Mouse (Mus musculus) CH12.LX (cell line): ENCODE measurements around the gene Gm4907. TPM values are rescaled to one million over a fixed set of nuclear protein-coding genes. Genes with fewer than 3 reads are reported as not detected.

Experiments used
- DNase-seq: peaks from one replicate; pipeline ENCODE4 v3.0.0-alpha.2; 2013; ENCODE audit errors: extremely low read depth
- H3K27ac ChIP-seq: 2 replicates; pipeline ENCODE4 v1.5.1; 2012; ENCODE audit warnings: low read depth, mild to moderate bottlenecking, control low read depth, moderate library complexity; ENCODE audit not compliant: insufficient read depth
- H3K27me3 ChIP-seq: replicated peaks from 2 replicates; pipeline ENCODE3; 2012; ENCODE audit warnings: inconsistent platforms
- H3K36me3 ChIP-seq, 2 experiments: replicated peaks in 1 of 2; 2 replicates each; pipeline versions ENCODE3 to v1.6.1; 2012; ENCODE audit warnings: inconsistent platforms in 1 of 2, low read length in 1 of 2, mild to moderate bottlenecking in 1 of 2, mixed read lengths in 1 of 2, moderate library complexity in 1 of 2; ENCODE audit not compliant: control insufficient read depth in 1 of 2, insufficient read depth in 1 of 2
- H3K4me1 ChIP-seq, 2 experiments: 2 replicates each; pipeline ENCODE4 v1.6.1; 2012; ENCODE audit warnings: inconsistent platforms in 1 of 2, moderate library complexity in 1 of 2; ENCODE audit not compliant: insufficient read depth in 2 of 2, control insufficient read depth in 1 of 2
- H3K4me2 ChIP-seq: 2 replicates; pipeline ENCODE4 v1.6.1; 2012; ENCODE audit warnings: low read depth, mild to moderate bottlenecking, control low read depth; ENCODE audit not compliant: poor library complexity, insufficient read depth, severe bottlenecking
- H3K4me3 ChIP-seq, 3 experiments: fragments of 150-350 bp in 1 of 3; sonication (generic) in 1 of 3; replicated peaks in 1 of 3; 2 replicates each; pipeline versions ENCODE3 to v1.5.1; 2011 to 2012; ENCODE audit warnings: low read depth in 2 of 3, low read length in 2 of 3, mild to moderate bottlenecking in 2 of 3, moderate library complexity in 2 of 3, control low read depth in 1 of 3, improper control_type of control experiment in 1 of 3, inconsistent platforms in 1 of 3, mixed read lengths in 1 of 3; ENCODE audit not compliant: poor library complexity in 1 of 3
- H3K79me2 ChIP-seq: replicated peaks from 2 replicates; pipeline ENCODE4 v1.6.1; 2012; ENCODE audit warnings: mild to moderate bottlenecking, moderate library complexity; ENCODE audit not compliant: control insufficient read depth, poor library complexity, insufficient read depth, severe bottlenecking; ENCODE audit errors: extremely low read depth
- H3K9ac ChIP-seq: 2 replicates; pipeline ENCODE4 v1.6.1; 2012; ENCODE audit warnings: low read depth, mild to moderate bottlenecking, control low read depth, moderate library complexity; ENCODE audit not compliant: insufficient read depth
- H3K9me3 ChIP-seq: replicated peaks from 2 replicates; pipeline ENCODE3; 2012; ENCODE audit warnings: low read length, inconsistent platforms, mixed read lengths
- CHD2 ChIP-seq: IDR thresholded peaks from 2 replicates; pipeline ENCODE4 v1.6.1; 2011; ENCODE audit warnings: low read length, improper control_type of control experiment
- E2F4 ChIP-seq: IDR thresholded peaks from 2 replicates; pipeline ENCODE4 v1.6.1; 2011; ENCODE audit warnings: low read depth, low read length, improper control_type of control experiment; ENCODE audit not compliant: insufficient replicate concordance
- ELF1 ChIP-seq: IDR thresholded peaks from 2 replicates; pipeline ENCODE4 v1.6.1; 2014; ENCODE audit warnings: low read depth, mild to moderate bottlenecking, inconsistent platforms, low read length, improper control_type of control experiment
- EP300 ChIP-seq: IDR thresholded peaks from 2 replicates; pipeline ENCODE4 v1.6.1; 2011; ENCODE audit warnings: low read length, improper control_type of control experiment
- JUN ChIP-seq: IDR thresholded peaks from 2 replicates; pipeline ENCODE4 v1.6.1; 2011; ENCODE audit warnings: low read depth, mild to moderate bottlenecking, low read length, improper control_type of control experiment, moderate library complexity; ENCODE audit not compliant: insufficient read depth
- KAT2A ChIP-seq: IDR thresholded peaks from 2 replicates; pipeline ENCODE4 v1.6.1; 2012; ENCODE audit warnings: low read length, improper control_type of control experiment, inconsistent platforms; ENCODE audit not compliant: insufficient replicate concordance
- MAZ ChIP-seq: IDR thresholded peaks from 2 replicates; pipeline ENCODE4 v1.6.1; 2012; ENCODE audit warnings: low read depth, mild to moderate bottlenecking, inconsistent platforms, low read length, improper control_type of control experiment, moderate library complexity
- MEF2A ChIP-seq: IDR thresholded peaks from 2 replicates; pipeline ENCODE4 v1.6.1; 2014; ENCODE audit warnings: low read depth, mild to moderate bottlenecking, inconsistent platforms, low read length, improper control_type of control experiment, borderline replicate concordance
- NRF1 ChIP-seq: IDR thresholded peaks from 2 replicates; pipeline ENCODE4 v1.6.1; 2014; ENCODE audit warnings: low read depth, mild to moderate bottlenecking, inconsistent platforms, low read length, improper control_type of control experiment, moderate library complexity
- RCOR1 ChIP-seq: conservative IDR thresholded peaks from 2 replicates; pipeline ENCODE4 v1.6.1; 2012; ENCODE audit warnings: low read depth, mild to moderate bottlenecking, inconsistent platforms, low read length, improper control_type of control experiment
- SMC3 ChIP-seq: IDR thresholded peaks from 2 replicates; pipeline ENCODE4 v1.6.1; 2011; ENCODE audit warnings: low read depth, low read length, improper control_type of control experiment
- UBTF ChIP-seq: IDR thresholded peaks from 2 replicates; pipeline ENCODE4 v1.6.1; 2012; ENCODE audit warnings: low read depth, mild to moderate bottlenecking, inconsistent platforms, low read length, improper control_type of control experiment, moderate library complexity
- ZNF384 ChIP-seq: IDR thresholded peaks from 2 replicates; pipeline ENCODE4 v1.6.1; 2012; ENCODE audit warnings: low read depth, low read length, improper control_type of control experiment, inconsistent platforms
- dilution Hi-C: fragments of 300-500 bp; cut with MboI; formaldehyde crosslinking; loops from 2 replicates; pipeline ENCODE4 v1.14.3; 2020; ENCODE audit warnings: low sequenced_read_pairs; ENCODE audit not compliant: extremely low pct_unique_long_range_greater_than_20kb, extremely low pct_ligation_motif_present
- in situ Hi-C: fragments of 300-500 bp; cut with MboI; formaldehyde crosslinking; loops from 3 replicates; pipeline ENCODE4 v1.14.3; 2019; ENCODE audit warnings: low sequenced_read_pairs, low pct_ligation_motif_present, low pct_unique_long_range_greater_than_20kb, mixed read lengths
- polyA plus RNA-seq: library from polyadenylated mRNA; unstranded; fragments of >175 nt; gene quantifications from 2 replicates; pipeline ENCODE4 v1.2.1, GENCODE M21; 2012; ENCODE audit warnings: low read depth; ENCODE audit not compliant: insufficient read length
- total RNA-seq, 2 experiments: library from RNA; depleted of rRNA; stranded (reverse); fragments of 300-350 nt in 1 of 2; fragments of >200 nt in 1 of 2; gene quantifications; 2 replicates each; pipeline ENCODE4 v1.2.3; 2012 to 2014

The Gm4907 gene
- total and polyA plus RNA-seq, 3 experiments, result 6.9 to 20.7 (median 13.7) TPM

GRCm38 (mm10) chrX:23954161-23954560 is 71.8 kb downstream of the Gm4907 start:
- in situ Hi-C loops, result no loop called here
- Histone ChIP-seq H3K27ac (no peak overlapping the region), H3K9ac (no peak overlapping the region), H3K36me3 (no peaks in the 10 kb centered on the region), H3K9me3 (no peaks in the 10 kb centered on the region), H3K4me3 (no peak overlapping the region), H3K27me3 (no peaks in the 10 kb centered on the region), H3K4me2 (no peak overlapping the region), H3K4me1 (no peaks in the 10 kb centered on the region), H3K79me2 (no peaks in the 10 kb centered on the region)
- no peak for TF ChIP-seq UBTF
- no peak for TF ChIP-seq ELF1
- TF ChIP-seq CHD2, result no peak
- TF ChIP-seq EP300, result no peak
- no peak for TF ChIP-seq KAT2A
- no peak for TF ChIP-seq MAZ
- no peak for TF ChIP-seq MEF2A
- no peak for TF ChIP-seq RCOR1
- no peak for TF ChIP-seq ZNF384
- TF ChIP-seq E2F4, result no peak
- TF ChIP-seq SMC3, result no peak
- no peak for TF ChIP-seq JUN
- no peak for TF ChIP-seq NRF1
- dilution Hi-C loops, result no loop called here
- no peak for DNase-seq

Other genes starting within 250 kb of the Gm4907 start
- 1.5 and 2.0 TPM in 2 replicates for gene Wdr44, start 189.5 kb upstream of the Gm4907 start, total RNA-seq (2012; rRNA removed)
- gene Wdr44, start 189.5 kb upstream of the Gm4907 start, total RNA-seq (2014; rRNA removed), result 2.2 and 3.0 TPM in 2 replicates
- gene Wdr44, start 189.5 kb upstream of the Gm4907 start, polyA plus RNA-seq, result 4.3 and 4.7 TPM in 2 replicates
- not detected in 2 replicates for gene Gm4985, start 76.4 kb downstream of the Gm4907 start, total RNA-seq (2012; rRNA removed)
- not detected in 2 replicates for gene Gm4985, start 76.4 kb downstream of the Gm4907 start, total RNA-seq (2014; rRNA removed)
- not detected in 2 replicates for gene Gm4985, start 76.4 kb downstream of the Gm4907 start, polyA plus RNA-seq